Mouse (Mus musculus): ENCODE data around the gene Slf2. TPM values are rescaled to one million over a fixed set of nuclear protein-coding genes. Genes with fewer than 3 reads are reported as not detected.

Gene Slf2
- 27.2 and 29.7 TPM in 2 replicates for polyA plus RNA-seq (2015; fragmentation: Nextera tagmentation; extraction: Ambion mirVana)

DNA sequence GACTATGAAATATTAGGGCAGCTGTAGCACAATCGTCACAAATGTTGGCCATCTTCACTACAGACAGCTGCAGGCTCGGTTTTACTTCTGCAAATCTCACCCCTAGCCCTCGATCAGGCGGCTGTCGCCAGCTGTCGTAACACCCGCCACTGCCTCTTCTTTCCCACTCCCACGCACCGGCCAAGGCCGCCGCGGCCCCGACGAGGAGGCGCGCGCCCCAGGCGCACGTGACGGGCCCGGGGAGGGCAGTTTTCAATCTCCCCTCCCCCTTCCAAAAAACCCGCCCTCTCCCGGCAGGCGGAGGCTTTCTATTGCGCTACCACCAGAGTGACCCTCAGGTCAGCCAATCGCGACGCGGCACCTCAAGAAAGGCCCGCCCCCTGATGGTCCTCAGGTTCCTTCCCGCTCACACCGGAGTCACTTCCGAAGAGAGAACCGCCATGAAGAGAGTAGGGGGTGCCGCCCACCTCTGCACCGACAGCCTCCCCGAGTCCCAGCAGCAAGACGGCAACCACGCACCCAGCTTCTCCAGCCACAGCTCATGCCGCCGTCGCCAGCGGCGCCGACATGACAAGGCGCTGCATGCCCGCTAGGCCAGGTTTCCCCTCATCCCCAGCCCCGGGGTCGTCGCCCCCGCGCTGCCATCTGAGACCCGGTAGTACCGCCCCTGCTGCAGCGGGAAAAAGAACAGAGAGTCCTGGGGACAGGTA is at the start of gene Slf2:
Gene Slf2, plus strand, starts transcription at position 408 of the 710 bp plus-strand sequence.
- H3K4me1 ChIP-seq: peaks cover 61% of the 10 kb centered on the region

DNA sequence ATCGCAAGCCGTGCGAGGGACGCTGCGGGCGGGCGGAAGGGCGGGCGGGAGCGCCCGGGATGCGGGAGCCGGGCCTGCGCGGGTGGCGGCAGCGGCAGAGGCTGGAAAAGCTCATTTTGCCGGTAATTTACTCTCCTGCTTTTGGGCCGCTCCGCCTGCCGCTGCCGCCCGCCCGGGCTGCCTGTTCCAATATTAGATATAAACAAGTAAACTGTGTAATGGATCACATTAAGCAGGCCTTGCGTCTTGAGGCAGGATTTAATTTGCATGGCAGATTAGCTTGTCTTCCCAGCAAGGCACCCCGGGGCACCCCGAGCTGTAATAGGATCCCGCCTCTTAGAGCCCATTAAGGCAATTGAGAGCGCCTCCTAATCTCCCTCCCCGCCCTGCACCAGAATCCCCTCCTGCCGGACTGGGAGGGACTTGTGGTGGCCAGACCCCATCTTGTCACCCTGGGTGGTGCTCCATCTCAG is 48.4 kb upstream of the Slf2 start:
- 2% methylated on average over 31 of the region's 31 CpGs for WGBS
- Histone ChIP-seq H3K27me3 (replicated peaks) (peaks cover 69% of the 10 kb centered on the region), H3K4me2 (peak overlapping the region; percentile 77), H3K4me3 (peak overlapping the region; percentile 54), H3K4me1 (peaks cover 39% of the 10 kb centered on the region), H3K9ac (peak overlapping the region; percentile 83), H3K9me3 (no peaks in the 10 kb centered on the region), H3K27ac (replicated peaks) (no peak overlapping the region; the same call in 1 of the 2 replicates), H3K36me3 (no peaks in the 10 kb centered on the region)
- ATAC-seq (ENCODE audit: extremely low read depth, insufficient number of reproducible peaks, low FRiP score, low TSS enrichment): no peak

More for the DNA sequence above, at the start of gene Slf2:
- Histone ChIP-seq H3K4me2 (peak within 1 kb of the TSS; percentile 88), H3K27ac (replicated peaks) (peak within 1 kb of the TSS; percentile 92), H3K9ac (peak within 1 kb of the TSS; percentile 96), H3K27me3 (replicated peaks) (no peaks in the 10 kb centered on the region), H3K36me3 (peaks cover 21% of the 10 kb centered on the region), H3K4me3 (peak within 1 kb of the TSS; percentile 100), H3K9me3 (no peaks in the 10 kb centered on the region)
- peak; percentile 93 for ATAC-seq (ENCODE audit: extremely low read depth, insufficient number of reproducible peaks, low FRiP score, low TSS enrichment)
- WGBS: under 1% methylated on average over 54 of the region's 55 CpGs

DNA sequence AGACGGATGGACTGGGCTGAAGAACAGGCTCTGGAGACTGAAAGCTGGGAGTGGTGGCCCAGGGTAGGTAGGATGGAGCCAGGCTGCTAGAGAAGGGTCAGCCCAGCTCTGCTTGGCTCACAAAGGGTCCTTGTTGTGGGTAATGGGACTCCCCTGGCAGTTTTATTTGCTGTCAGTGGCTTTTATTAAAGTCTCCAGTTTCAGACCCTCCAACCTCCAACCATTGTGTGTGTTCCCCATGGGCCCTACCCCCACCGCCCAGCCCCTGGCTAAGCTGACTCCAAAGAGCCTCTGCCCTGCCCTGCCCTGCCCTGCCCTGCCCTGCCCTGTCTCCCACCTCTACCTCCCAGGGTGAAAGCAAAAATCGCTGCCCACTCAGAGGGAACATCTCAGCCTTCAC is 46.6 kb upstream of the Slf2 start:
- Histone ChIP-seq H3K27me3 (replicated peaks) (peaks cover 77% of the 10 kb centered on the region), H3K4me2 (no peak overlapping the region), H3K27ac (replicated peaks) (no peak overlapping the region), H3K9ac (no peak overlapping the region), H3K36me3 (no peaks in the 10 kb centered on the region), H3K9me3 (no peaks in the 10 kb centered on the region), H3K4me3 (no peak overlapping the region), H3K4me1 (peaks cover 39% of the 10 kb centered on the region)
- no peak for ATAC-seq (ENCODE audit: extremely low read depth, insufficient number of reproducible peaks, low FRiP score, low TSS enrichment)
- WGBS: 51% methylated on average over 3 of the region's 3 CpGs

DNA sequence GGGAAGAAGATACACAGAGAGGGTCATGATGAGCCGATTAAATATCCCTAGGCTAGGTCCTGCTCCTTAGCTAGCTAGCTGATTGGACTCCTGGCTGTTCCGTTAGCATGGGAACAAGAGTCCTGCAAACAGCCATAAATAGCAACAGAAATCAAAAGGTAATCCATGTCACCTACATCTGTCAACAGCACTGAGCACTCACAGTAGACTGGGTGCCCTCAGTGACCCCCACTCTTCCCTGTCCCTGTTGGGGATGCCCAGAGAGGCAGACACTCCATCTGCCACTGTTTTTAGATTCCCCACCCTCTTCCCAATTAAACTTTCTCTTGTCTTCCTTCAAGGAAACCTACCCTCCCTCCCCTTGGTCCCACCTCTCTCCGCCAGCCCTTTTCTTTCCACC is 44.5 kb upstream of the Slf2 start:
- 22% methylated on average over 3 of the region's 3 CpGs for WGBS
- Histone ChIP-seq H3K36me3 (no peaks in the 10 kb centered on the region), H3K9ac (no peak overlapping the region), H3K9me3 (no peaks in the 10 kb centered on the region), H3K4me2 (peak overlapping the region; percentile 31), H3K4me1 (peaks cover 32% of the 10 kb centered on the region), H3K4me3 (no peak overlapping the region), H3K27me3 (replicated peaks) (peaks cover 83% of the 10 kb centered on the region), H3K27ac (replicated peaks) (peak overlapping the region; percentile 56)
- no peak for ATAC-seq (ENCODE audit: extremely low read depth, insufficient number of reproducible peaks, low FRiP score, low TSS enrichment)

DNA sequence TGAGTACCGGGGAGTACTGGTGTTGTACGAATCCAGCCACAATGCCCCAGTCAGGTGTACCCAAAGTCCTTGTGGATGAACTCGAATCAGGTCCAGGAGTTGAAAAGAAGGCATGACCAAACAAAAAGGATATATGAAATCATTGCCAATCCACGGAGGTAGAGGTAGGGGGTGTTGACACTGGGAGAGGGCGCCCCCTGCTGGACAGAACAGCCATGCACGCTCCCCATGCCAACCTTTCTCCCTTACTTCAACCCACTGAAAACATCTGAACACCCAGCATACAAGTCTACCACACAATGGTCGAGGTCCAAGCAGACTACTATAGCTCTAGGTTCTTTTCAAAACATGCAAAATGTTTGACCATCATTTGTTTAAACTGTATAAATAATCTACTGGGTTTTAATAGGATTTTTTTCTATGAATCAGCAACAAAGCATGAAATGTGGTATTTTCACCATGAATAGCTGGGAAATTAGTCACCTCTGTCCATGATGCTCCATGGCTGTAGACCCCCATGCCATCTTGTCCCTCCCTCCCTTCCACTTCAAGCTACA is 43.2 kb upstream of the Slf2 start:
- H3K4me3 ChIP-seq: no peak overlapping the region
- WGBS: 23% methylated on average over 7 of the region's 7 CpGs
- peaks cover 20% of the 10 kb centered on the region for H3K4me1 ChIP-seq
- peaks cover 81% of the 10 kb centered on the region for H3K27me3 ChIP-seq (replicated peaks)
- no peaks in the 10 kb centered on the region for H3K36me3 ChIP-seq
- H3K9ac ChIP-seq: no peak overlapping the region
- no peak overlapping the region for H3K4me2 ChIP-seq
- no peak overlapping the region for H3K27ac ChIP-seq (replicated peaks)
- H3K9me3 ChIP-seq: no peaks in the 10 kb centered on the region
- ATAC-seq (ENCODE audit: extremely low read depth, insufficient number of reproducible peaks, low FRiP score, low TSS enrichment): no peak

DNA sequence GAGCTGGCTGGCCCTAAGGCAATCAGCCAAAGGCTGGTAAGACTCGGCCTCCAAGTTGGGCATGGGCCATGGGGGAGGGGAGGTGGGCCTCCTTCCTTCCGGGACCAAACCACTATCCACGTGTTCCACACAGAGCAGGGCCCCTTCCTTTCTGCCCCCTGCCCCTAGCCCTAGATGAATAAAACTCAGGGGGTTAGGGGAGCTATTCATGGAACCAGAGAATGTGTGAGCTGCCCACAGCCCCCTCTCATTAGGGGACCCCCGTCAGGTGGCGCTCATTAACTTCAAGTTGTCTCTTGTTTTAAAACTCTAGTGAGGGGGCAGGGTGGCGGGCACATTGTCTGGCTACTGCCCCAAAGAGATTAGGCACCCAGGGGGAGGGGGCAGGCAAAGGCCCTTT is 41.4 kb upstream of the Slf2 start:
- Histone ChIP-seq H3K4me1 (peaks cover 25% of the 10 kb centered on the region), H3K27me3 (replicated peaks) (peaks cover 84% of the 10 kb centered on the region), H3K36me3 (no peaks in the 10 kb centered on the region), H3K9me3 (no peaks in the 10 kb centered on the region), H3K4me3 (no peak overlapping the region), H3K4me2 (no peak overlapping the region), H3K27ac (replicated peaks) (no peak overlapping the region), H3K9ac (no peak overlapping the region)
- ATAC-seq (ENCODE audit: extremely low read depth, insufficient number of reproducible peaks, low FRiP score, low TSS enrichment): no peak
- whole genome bisulfite sequencing: 38% methylated on average over 6 of the region's 6 CpGs

DNA sequence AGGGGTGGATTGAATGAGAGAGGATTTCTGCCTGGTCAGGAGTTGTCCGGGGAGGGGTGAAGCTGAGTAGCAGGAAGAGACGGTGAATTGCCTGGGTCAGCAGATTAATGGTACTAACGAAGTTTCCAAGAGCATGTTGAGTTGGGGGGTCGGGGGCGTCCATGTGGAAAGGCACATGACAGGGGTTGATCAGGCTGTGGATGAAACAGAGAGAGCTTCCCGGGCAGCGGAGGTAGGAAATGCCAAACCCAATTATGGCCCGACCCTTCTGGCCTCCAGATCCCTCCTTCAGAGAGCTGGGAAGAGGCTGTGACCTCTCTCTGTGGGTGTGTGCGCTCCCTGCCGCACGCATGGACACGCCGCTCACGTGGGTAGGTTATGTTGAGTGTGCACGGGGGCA is 39.5 kb upstream of the Slf2 start:
- Histone ChIP-seq H3K27me3 (replicated peaks) (peaks cover 83% of the 10 kb centered on the region), H3K36me3 (no peaks in the 10 kb centered on the region), H3K4me2 (no peak overlapping the region), H3K27ac (replicated peaks) (no peak overlapping the region), H3K4me1 (peaks cover 19% of the 10 kb centered on the region), H3K9me3 (no peaks in the 10 kb centered on the region), H3K9ac (no peak overlapping the region), H3K4me3 (no peak overlapping the region)
- WGBS: 65% methylated on average over 15 of the region's 15 CpGs
- ATAC-seq (ENCODE audit: extremely low read depth, insufficient number of reproducible peaks, low FRiP score, low TSS enrichment): no peak

DNA sequence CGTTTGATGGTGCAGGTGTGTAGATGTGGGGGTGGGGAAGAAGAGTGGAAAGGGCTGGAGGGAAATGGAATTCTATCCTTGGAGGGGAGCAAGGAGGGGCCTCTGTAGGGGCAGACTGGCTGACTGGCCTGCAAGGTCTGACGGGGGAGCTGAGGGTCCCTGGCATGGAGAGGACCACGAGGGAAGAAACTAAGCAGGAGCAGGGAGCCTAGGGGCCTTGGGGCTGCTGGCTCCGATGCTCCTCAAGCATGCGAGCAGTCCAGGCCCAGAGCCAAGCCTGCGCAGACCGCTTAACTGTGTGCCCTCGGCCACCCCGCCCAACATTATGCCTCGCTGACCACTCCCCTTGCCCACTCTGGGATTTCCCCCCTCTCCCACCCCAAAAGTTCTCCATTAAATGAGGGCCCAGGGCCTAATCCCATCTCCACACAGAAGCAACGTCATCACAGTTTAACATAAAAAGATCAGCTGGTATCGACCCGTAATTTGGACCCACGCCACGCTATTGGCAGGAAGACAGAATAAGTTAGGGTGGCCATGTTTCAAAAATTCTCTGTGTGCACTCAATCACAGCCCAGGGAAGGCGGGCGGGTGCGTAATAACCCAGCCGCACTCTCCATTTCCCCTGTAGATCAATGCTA is 37.6 kb upstream of the Slf2 start:
- Histone ChIP-seq H3K9me3 (no peaks in the 10 kb centered on the region), H3K36me3 (no peaks in the 10 kb centered on the region), H3K4me1 (peaks cover 13% of the 10 kb centered on the region), H3K27ac (replicated peaks) (no peak overlapping the region), H3K9ac (0 out of 2 replicates have a peak overlapping the region, but pooled peaks have one; percentile 19), H3K27me3 (replicated peaks) (peaks cover 73% of the 10 kb centered on the region), H3K4me2 (no peak overlapping the region), H3K4me3 (no peak overlapping the region)
- WGBS: 50% methylated on average over 19 of the region's 19 CpGs
- ATAC-seq (ENCODE audit: extremely low read depth, insufficient number of reproducible peaks, low FRiP score, low TSS enrichment): no peak

DNA sequence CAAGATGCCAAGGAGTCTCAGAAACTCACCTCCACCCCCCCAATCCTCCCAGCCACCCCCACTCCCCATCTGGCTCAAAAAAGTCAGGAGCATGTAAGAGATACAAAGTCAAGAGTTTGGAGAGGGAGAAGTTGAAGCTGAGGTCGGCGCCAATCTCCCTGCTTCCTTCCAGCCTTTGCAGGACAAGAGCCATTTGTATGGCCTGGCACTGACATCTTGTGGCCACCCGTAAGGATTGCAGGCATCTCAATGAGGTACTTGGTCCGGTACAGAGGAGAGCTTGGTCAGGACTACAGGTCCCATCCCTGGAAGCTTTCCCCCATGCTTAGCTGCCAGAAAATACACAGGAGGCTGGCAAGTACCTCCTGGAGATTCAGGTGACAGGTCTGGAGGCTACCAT is 35.7 kb upstream of the Slf2 start:
- no peak overlapping the region for H3K4me2 ChIP-seq
- no peaks in the 10 kb centered on the region for H3K36me3 ChIP-seq
- H3K4me3 ChIP-seq: no peak overlapping the region
- peaks cover 58% of the 10 kb centered on the region for H3K27me3 ChIP-seq (replicated peaks)
- no peak overlapping the region for H3K9ac ChIP-seq
- no peak overlapping the region for H3K27ac ChIP-seq (replicated peaks)
- peaks cover 32% of the 10 kb centered on the region for H3K4me1 ChIP-seq
- H3K9me3 ChIP-seq: no peaks in the 10 kb centered on the region
- no peak for ATAC-seq (ENCODE audit: extremely low read depth, insufficient number of reproducible peaks, low FRiP score, low TSS enrichment)
- WGBS: 0% methylated on average over 4 of the region's 4 CpGs

DNA sequence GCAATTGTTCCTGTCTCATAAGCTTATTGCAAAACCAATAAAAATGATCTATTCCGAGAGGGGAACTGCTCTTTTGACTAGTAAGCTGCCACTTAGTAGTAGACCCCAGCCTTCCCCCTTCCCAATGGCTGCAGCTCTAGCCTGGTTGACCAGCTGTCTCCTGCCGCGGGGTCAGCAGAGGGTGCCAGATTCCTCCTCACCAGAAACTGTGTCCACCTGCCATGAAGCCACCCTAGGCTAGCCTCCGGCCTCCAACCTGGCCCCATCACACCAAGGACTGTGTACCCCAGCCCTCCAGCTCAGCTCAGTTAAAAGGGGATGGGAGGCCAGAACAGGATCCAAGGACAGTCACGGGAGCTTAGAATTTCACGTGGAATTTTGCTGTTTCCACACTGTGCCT is 34.5 kb upstream of the Slf2 start:
- WGBS: 52% methylated on average over 6 of the region's 6 CpGs
- no peaks in the 10 kb centered on the region for H3K36me3 ChIP-seq

DNA sequence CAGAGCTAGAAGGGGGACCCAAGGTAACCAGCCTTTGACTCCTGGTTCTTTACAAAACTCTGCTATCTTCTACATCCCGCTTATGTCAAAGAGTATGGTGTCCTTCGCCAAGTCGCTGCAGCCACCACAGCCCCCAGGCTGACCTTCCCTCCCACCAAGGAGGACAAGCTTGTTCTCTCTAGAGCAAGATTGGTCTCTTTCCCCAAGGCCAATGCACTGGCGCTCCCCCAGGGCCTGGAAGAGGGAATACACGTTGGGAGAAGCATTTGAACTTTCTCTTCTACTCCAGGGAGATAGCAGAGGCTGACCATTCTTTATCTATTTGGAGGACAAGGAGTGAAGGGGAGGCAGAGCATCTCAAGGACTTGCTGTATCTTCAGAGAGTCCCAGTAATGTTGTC is 33.4 kb upstream of the Slf2 start:
- H3K36me3 ChIP-seq: no peaks in the 10 kb centered on the region
- WGBS: 59% methylated on average over 5 of the region's 5 CpGs
- H3K27ac ChIP-seq (replicated peaks): no peak overlapping the region
- no peak for ATAC-seq (ENCODE audit: extremely low read depth, insufficient number of reproducible peaks, low FRiP score, low TSS enrichment)
- peaks cover 52% of the 10 kb centered on the region for H3K4me1 ChIP-seq
- H3K9me3 ChIP-seq: no peaks in the 10 kb centered on the region
- no peak overlapping the region for H3K9ac ChIP-seq
- peaks cover 37% of the 10 kb centered on the region for H3K27me3 ChIP-seq (replicated peaks)
- no peak overlapping the region for H3K4me3 ChIP-seq
- H3K4me2 ChIP-seq: no peak overlapping the region

More for the DNA sequence above, 34.5 kb upstream of the Slf2 start:
- Histone ChIP-seq H3K4me2 (no peak overlapping the region), H3K27me3 (replicated peaks) (peaks cover 46% of the 10 kb centered on the region), H3K9ac (no peak overlapping the region), H3K4me3 (no peak overlapping the region), H3K9me3 (no peaks in the 10 kb centered on the region), H3K4me1 (peaks cover 44% of the 10 kb centered on the region), H3K27ac (replicated peaks) (no peak overlapping the region)
- ATAC-seq (ENCODE audit: extremely low read depth, insufficient number of reproducible peaks, low FRiP score, low TSS enrichment): no peak

Data from heart, embryonic 13.5 days (tissue).